Mouse (Mus musculus) heart, postnatal 0 days (tissue): ENCODE results near the gene Rnf157.

ENCODE experiments used
- CTCF ChIP-seq: IDR thresholded peaks from 2 replicates; pipeline ENCODE4 v1.5.1; 2016; ENCODE audit warnings: antibody characterized with exemption, control low read depth, low read depth
- EP300 ChIP-seq: IDR thresholded peaks from 2 replicates; pipeline ENCODE4 v1.6.1; 2016; ENCODE audit warnings: antibody characterized with exemption, low read depth

DNA sequence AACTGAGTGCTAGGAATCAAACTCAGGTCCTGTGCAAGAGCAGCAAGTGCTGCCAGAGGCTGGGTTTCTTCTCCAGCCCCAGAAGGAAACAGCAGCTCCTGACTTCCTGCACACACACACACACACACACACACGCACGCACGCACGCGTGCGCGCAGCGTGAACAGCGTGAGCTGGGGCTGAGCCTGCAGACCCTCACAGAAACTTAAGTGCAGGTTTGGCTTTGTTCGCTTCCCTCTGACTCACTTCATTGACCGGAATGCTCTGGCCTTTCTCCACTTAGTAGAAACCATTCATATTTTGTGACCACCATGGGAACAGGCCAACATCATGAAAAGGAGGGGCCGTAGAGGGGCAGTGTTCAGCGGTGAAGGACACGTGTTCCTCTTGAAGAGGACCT is 43.8 kb downstream of the Rnf157 start:
- TF ChIP-seq CTCF (no peak), EP300 (no peak)
